Mouse (Mus musculus) left cerebral cortex, postnatal 14 days (tissue): ENCODE measurements around the gene 4930556J24Rik. TPM values are rescaled to one million over a fixed set of nuclear protein-coding genes. Genes with fewer than 3 reads are reported as not detected.
"Not testable (repeated sequence)": the region's sequence is repeated elsewhere in the genome, so short reads cannot be mapped to it uniquely, and the experiment has no call there.

Source experiments
- DNase-seq, 2 experiments: peaks; one replicate each; pipeline ENCODE4 v3.0.0; 2021 to 2022; ENCODE audit warnings: low spot score in 2 of 2, mixed read lengths in 1 of 2
- intact Hi-C: fragments of 180-260 bp; cut with DNase I; formaldehyde crosslinking; loops from one replicate; pipeline ENCODE4 v1.15.1; 2025
- total RNA-seq, 2 experiments: library from RNA; stranded (reverse); gene quantifications; 2 replicates each; pipeline ENCODE4 v1.2.3; 2021

4930556J24Rik gene
- total RNA-seq, 2 experiments from 2014 or later: not detected

DNA sequence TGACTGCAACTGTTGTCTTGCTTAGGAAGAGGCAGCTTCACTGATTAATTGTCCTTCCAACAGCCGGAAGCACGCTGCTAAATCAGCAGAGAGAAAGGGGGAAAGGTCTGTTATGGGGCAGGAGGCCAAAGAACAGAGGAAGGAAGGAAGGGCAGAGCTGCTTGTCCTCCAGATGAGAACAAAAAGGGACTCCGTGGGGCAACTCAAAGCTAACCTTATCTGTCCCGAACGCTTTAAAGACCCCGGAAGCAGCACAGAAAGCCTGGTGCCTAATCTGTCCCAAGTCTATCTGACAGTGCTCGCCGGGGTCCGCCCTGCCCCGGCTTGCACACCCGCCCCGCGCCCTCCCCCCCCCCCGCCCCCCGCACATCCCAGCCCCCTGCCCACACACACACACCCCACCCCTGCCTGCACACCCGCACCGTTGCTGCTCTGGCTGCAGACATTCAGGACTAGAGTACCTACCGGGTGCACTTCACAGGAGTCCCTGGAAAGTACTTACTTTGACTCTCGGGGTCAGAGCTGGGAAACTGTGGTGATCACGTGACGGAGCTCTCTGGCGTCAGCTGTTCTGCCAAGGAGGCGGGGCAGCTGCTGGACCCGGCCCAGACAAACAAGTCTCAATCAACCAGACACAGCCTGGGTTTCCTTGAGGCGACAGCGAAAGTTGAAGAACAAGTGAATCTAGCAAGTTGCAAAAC lies 44.9 kb downstream of the 4930556J24Rik start, which contains the start of gene Tcn2:
TSS of gene Tcn2 (minus strand) at position 649 of the 701 bp plus-strand sequence.
- peak; percentile 68 to 69 for DNase-seq
- intact Hi-C loops: no loop called here

DNA sequence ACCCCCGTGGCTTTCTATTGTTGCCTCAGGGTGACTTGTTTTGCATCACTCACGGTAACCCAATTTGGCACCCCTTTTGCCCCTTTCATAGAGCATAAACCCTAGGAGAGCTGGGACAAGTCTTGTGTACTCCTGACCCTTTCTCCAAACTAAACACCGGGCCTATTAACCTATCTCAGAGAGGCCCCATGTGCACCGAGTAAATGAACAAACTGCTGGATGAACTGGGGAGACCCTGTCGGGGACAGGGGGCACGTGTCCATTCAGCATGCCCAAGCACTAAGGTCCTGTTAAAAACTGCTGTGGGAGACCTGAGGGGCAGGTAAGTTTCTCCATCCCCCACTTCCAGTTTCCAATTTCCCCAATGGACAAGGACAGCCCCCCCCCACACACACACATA lies 45.6 kb downstream of the 4930556J24Rik start:
- DNase-seq: no peak
- intact Hi-C loops: no loop called here

GRCm38 (mm10) chr11:3930019-3930418 lies 46.6 kb downstream of the 4930556J24Rik start:
- peak in 1 of 2 experiments; percentile 1 for DNase-seq
- intact Hi-C loops: no loop called here

- DNase-seq: no peak
- intact Hi-C loops: loop anchor here (10.0 kb wide), 1 partner anchor 231 kb away; no protein-coding TSS in a partner anchor
Measured at GRCm38 (mm10) chr11:3925916-3926315, 50.7 kb downstream of the 4930556J24Rik start.

DNA sequence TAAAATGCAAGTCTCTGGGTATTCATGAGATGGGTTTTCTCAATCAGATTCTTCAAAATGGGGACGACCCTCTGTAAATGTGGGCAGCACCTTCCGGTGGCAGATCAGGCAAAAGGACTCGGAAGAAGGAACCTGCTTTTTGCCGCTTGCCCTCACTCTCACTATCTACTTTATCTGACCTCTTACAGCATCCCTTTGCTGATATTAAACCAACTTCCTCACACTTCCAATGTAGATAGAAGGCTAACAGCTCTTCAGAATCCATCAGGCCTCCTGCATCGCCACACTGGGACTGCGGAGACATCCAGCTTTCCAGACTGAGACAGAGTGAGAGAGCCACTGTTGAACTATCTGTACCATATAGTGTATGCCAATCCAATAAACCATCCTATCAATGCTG lies 53.8 kb downstream of the 4930556J24Rik start:
- DNase-seq: no peak
- intact Hi-C loops: loop anchor here (10.0 kb wide), 1 partner anchor 228 kb away; no protein-coding TSS in a partner anchor

DNA sequence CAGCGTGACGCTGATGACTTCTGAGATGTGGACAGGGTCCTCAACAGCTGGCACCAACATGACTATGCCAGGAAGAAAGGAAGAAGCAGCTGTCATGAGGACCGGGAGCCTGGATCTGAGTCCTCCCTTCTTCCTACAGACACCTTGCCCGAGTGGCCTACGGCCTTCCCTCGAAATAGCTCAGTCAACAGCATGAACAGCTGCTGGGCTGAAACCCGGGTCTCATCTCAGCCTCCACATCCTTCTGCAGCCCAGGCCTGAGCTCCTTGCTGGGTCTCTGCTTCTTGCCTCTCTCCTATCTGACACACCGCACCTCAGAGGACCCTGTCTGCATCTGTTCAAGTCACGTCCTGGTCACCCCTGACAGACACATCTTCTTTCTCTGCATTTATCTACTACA lies 54.5 kb downstream of the 4930556J24Rik start:
- no peak for DNase-seq
- intact Hi-C loops: loop anchor here (10.0 kb wide), 1 partner anchor 227 kb away; no protein-coding TSS in a partner anchor

DNA sequence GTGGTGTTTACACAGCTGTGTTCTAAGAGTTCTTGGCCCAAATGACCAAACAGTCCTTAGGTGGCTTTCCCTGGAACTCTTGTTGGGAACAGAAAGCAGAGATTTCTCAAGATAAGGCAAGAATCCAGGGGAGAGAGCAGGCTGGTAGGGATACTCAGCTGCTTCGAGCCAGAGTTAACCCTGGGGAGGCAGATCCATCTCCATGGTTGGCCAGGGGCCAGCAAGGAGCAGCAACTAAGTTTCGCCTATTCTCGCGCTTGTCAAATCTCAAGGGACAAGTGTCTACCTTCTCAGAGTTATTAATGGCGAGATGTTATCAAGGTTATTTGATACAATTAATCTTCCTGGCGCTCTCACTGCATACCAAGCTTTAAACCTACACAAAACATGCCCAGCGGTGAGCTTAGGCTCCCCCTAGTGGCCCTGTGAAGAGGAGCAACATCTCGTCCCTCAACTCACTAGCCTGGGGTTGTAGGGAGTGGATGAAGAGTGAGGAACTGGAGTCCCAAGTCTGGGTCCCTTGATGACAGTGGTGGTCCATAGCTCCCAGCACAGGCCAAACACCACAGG lies 55.2 kb downstream of the 4930556J24Rik start:
- intact Hi-C loops: loop anchor here (10.0 kb wide), 1 partner anchor 227 kb away; no protein-coding TSS in a partner anchor
- DNase-seq: peak; percentile 66 to 72

GRCm38 (mm10) chr11:3920476-3920875 lies 56.1 kb downstream of the 4930556J24Rik start:
- intact Hi-C loops: loop anchor here (10.0 kb wide), 1 partner anchor 226 kb away; no protein-coding TSS in a partner anchor
- DNase-seq: no peak

DNA sequence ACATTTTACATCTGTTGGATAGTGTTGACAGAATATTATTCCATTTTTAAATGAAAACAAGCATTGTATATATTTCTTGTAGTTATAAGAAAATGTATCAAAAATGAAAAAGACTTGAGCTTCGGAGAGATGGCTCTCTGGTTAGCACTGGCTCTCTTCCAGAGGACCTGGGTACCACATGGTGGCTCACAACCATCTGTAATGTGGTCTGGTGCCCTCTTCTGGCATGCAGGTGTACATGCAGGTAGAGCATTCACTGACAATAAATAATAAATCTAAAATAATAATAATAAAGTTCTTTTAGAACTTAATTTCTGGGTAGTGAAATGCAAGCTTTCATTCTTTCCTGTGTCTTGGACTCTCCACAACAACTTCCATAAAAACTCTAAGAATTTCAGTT lies 57.8 kb downstream of the 4930556J24Rik start:
- no peak for DNase-seq
- intact Hi-C loops: no loop called here

DNA sequence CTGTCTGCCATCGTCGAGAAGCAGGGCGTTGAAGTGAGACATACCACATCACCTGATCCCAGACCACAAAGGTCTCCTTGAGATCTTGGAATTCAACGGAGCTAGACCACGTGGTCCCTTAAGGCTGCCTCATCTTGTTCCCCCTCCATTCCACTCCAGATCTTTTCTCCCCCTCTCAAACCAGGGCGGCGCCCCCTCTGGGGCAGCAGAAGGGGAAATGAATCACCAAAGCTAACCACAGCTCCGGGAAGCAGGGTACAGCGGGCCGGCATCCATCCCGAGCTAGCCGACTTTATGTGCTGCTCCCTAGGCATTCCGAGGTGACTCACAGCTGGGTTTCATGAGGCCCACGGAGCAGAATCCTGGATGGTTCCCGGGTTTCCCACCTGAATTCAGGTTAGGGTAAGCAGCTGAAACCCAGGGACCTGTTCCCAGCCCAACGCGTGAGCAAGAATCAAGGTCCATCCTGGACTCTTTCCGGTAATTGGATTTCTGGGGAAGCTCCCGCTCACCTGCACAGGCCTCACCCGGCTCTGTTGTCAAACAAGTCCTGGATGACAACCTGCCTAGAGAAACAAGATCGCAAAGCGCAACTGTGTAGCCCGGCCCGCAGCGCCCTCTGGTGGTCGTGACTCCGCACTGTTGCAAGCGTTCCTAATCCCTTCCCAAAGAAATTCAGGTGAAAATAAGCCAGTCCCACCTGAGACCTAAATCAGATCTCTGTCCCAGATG lies 62.3 kb downstream of the 4930556J24Rik start, which contains the start of gene Slc35e4:
TSS of gene Slc35e4 (minus strand) at position 556 of the 732 bp plus-strand sequence.
- intact Hi-C loops: loop anchor here (5.0 kb wide), 1 partner anchor 107 kb away; no protein-coding TSS in a partner anchor
- DNase-seq: peak; percentile 79 to 86

DNA sequence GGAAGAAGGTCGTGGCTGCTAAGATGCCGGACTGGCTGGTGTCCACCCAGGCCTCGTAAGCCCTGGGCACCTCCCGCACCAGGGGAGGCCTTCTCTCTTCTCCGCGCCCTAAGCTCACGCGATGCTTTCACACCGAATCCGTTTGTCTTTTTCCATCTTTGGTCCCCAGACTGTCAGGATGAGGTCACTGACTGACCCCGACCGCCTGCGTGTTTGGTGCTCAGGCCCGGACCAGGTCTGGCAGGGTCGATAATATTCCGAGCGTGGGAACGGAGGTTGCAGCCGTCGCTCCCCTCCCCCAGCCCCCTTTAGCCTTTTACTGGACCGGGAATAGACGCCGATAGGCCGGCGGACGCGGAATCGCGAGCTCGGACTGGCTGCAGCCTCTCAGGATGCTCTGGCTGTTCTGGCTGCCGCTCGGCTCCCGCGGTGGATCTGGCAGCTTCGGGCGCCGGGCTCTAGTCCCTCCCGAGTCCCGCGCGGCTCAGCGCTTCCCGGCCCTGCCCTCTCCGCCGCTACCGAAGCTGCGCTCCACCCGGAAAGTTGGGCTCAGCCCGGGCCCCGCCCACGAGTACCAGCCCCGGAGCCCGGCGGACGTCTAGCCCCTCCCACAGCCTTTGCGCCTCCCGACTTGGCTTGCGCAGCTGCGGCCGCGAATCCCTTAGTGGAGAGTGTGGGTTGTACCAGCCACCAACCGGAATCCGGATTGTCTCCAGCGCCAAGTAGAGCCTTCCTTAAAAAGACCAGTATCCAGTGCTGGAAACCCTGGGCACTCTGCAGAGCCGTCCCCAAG lies 63.1 kb downstream of the 4930556J24Rik start:
- peak; percentile 94 to 95 for DNase-seq
- intact Hi-C loops: loop anchor here (2.0 to 5.0 kb wide), 2 partner anchors 19 to 106 kb away; partner anchors contain the start of genes 4921536K21Rik and Dusp18

DNA sequence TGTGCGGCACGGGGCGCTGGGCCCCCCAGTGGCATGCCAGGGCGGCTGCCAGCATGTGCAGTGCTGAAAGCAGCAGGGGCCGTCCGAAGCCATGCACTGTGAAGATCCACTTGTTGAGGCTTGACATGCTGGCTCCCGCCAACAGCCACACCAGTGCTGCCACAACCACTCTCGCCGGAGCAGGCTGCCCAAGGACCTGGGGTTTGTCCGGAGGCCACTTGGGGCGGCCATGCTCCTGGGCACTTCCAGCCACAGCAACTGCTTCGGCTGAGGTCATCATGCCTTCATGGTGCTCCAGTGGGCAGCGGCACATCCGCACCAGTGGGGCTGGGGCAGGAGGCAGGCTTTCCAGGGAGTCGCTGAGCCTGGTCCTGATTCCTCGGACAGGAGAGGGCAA lies 63.7 kb downstream of the 4930556J24Rik start:
- intact Hi-C loops: loop anchor here (2.0 to 5.0 kb wide), 2 partner anchors 18 to 106 kb away; partner anchors contain the start of genes 4921536K21Rik and Dusp18
- DNase-seq: peak in 1 of 2 experiments; percentile 37

DNA sequence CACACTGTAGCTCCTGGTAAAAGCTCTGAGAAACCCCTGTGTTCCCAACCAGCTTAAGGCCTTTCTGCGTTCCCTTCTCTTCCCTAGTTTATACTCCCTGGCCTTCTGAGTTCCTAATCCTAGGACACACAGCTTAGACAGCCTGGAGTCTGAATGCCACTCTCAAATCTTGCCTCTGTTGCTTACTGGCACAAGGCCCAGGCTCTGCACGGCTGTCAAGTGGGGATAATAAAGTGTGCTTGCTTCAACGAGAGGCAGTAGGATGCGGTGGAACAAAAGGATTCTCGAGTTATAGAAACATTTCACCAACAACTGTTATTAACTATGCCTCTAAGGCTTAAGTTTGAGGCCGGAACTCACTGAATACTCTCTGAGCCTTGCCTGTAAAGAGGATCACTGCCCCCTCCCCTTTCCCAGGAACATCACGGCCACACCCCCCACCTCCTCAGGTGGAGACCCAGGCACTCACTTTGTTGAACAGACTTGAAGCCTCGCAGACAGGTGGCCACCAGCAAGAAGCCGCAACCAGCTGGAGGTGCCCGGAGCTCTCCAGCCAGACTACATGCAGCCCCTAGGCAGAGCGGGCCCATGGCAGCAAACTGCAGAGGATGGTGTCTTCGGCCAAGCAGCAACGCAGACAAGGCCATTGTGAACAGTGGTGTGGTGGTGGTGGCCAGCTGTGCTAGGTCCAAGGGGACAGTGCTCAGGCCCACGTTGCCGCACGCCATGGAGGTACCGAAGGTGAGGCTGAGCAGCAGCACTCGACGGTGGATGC lies 64.3 kb downstream of the 4930556J24Rik start:
- intact Hi-C loops: loop anchor here (2.0 to 5.0 kb wide), 2 partner anchors 17 to 105 kb away; partner anchors contain the start of genes 4921536K21Rik and Dusp18
- peak in 1 of 2 experiments; percentile 63 for DNase-seq

GRCm38 (mm10) chr11:3911440-3911839 lies 65.1 kb downstream of the 4930556J24Rik start:
- DNase-seq: not testable (repeated sequence)
- intact Hi-C loops: loop anchor here (5.0 kb wide), 1 partner anchor 104 kb away; no protein-coding TSS in a partner anchor

DNA sequence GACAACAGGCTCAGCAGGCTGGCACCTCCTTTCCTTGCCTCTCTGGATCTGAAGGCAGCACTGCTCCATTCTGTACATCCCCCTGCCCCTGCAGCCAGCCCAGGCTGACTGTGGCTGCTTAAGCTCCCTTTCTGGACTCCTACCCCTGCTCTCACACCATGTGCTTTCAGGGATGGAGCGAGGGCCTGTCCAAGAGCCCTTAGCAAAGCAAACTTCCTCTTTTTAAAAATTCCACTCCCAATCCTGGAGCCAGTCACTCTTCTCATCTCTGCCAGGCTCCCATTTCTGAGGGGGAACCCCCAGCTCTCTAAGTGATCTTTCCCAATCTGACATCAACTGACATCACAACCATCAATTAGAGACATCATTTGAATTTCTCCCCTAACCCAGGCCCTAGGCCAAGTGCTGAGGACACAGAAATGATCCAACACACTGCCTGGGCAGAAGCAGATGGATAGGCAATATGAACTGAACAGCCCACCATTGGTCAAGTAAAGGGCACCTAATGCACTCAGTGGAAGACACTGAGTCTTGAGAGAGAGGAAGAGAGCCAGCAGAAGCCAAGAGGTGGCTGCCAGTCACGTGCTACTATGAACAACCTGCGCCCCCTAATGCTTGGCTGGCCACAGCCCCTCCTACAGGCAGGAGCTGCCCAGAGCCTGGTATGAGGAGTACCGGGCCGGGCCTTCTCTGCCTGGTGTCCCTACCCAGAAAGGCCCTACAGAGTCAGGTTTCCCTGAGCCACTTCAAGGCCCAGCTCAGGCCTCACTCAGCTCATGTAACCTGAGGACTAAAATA lies 65.9 kb downstream of the 4930556J24Rik start:
- intact Hi-C loops: loop anchor here (5.0 kb wide), 1 partner anchor 103 kb away; no protein-coding TSS in a partner anchor

GRCm38 (mm10) chr11:3909236-3909635 lies 67.3 kb downstream of the 4930556J24Rik start:
- no peak for DNase-seq
- intact Hi-C loops: no loop called here

More for the DNA sequence above, 65.9 kb downstream of the 4930556J24Rik start:
- DNase-seq: no peak

GRCm38 (mm10) chr11:3905446-3905845 lies 71.1 kb downstream of the 4930556J24Rik start:
- DNase-seq: no peak
- intact Hi-C loops: no loop called here
